Mouse (Mus musculus) kidney, adult 2 months (tissue): ENCODE measurements around the gene Msh4.

ENCODE experiments used
- CTCF ChIP-seq: fragments of 200-500 bp; conservative IDR thresholded peaks from 2 replicates; pipeline ENCODE4 v1.5.1; 2011; ENCODE audit warnings: low read depth, mild to moderate bottlenecking, control low read depth, low read length, moderate library complexity, mixed read lengths; ENCODE audit not compliant: insufficient read depth, insufficient read length
- POLR2A ChIP-seq: fragments of 200-500 bp; IDR thresholded peaks from one replicate; pipeline ENCODE4 v1.6.1; 2011; ENCODE audit warnings: low read depth, low read length, control low read depth

GRCm38 (mm10) chr3:153889188-153889781 lies 16.7 kb downstream of the Msh4 start:
- TF ChIP-seq POLR2A (no peak), CTCF (no peak)
